Mouse (Mus musculus) NIH3T3 (cell line): Measurements from ENCODE around the gene B4galnt4.

Experiments
- DNase-seq: peaks from one replicate; pipeline ENCODE4 v3.0.0-alpha.2; 2012; ENCODE audit warnings: low read depth

Gene B4galnt4

DNA sequence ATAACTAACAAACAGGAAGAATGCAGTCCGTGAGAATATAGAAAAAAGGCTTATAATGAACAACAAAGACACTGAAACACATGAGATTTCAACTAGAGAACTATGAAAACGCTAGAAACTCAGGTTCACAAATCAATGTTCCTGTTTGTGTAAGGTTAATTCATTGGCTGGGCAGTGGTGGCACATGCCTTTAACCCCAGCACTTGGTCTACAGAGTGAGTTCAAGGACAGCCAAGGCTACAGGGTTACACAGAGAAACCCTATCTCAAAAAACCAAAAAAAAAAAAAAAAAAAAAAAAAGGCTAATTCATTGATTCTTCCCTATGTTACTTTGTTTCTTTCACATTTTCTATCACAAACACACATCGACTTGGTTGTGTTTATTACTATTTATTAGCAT, 59.7 kb downstream of the B4galnt4 start:
- DNase-seq, result no peak

DNA sequence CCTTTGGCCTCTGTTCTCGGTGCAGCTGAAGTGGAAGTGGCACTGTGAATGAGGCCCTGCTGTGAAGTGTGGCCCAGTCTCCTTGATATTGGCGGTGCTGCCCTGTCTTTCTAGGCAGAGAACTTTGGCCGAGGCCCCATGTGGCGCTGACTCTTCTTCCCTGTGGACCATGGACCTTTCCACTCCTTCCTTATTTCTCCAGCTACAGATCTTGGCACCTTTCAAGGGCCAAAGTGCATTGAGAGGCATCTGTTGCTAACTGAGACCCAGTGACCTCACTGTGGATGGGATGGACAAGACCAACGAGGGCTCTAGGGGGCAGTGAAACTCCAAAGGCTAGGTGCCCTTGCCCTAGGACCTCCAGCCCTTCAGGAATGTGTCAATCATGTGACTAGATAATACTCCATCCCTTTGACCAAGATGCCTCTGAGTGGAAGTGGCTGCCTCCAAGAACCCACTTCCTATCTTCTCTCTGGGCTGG, 60.2 kb downstream of the B4galnt4 start:
- DNase-seq, result no peak
